Mouse (Mus musculus): ENCODE results near the gene Tas2r139. TPM values are rescaled to one million over a fixed set of nuclear protein-coding genes. Genes with fewer than 3 reads are reported as not detected.

The Tas2r139 gene
- polyA plus RNA-seq (2012): not detected in 2 replicates

GRCm38 (mm10) chr6:42140636-42141035 lies at the start of gene Tas2r139:
TSS of gene Tas2r139 (plus strand) at chr6:42140936.
- no peak for TF ChIP-seq GATA1 (IDR thresholded peaks at IDR 0.05; ENCODE audit: low read length)

DNA sequence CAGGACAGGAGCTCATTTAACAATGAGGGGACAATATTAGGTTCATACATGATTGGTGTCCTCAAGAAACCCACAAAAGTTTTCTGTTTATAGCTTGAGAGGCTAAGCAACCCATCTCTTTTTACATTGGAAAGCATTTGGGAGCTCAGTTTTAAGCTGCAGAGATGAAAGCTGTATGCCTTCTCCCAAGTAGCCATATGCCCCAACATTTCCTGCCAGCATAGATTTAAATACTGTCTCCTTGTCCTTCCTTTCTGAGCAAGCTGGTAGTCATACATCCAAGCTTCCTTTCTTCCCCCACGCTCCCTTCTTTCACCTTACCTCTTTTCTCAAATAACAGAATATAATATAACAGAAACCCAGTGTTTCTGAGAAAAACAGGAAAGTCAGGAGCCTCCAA lies 41.7 kb downstream of the Tas2r139 start:
- TF ChIP-seq GATA1 (IDR thresholded peaks at IDR 0.05; ENCODE audit: low read length): no peak

- no peak for TF ChIP-seq GATA1 (IDR thresholded peaks at IDR 0.05; ENCODE audit: low read length)
Measured at GRCm38 (mm10) chr6:42186230-42186629, 45.5 kb downstream of the Tas2r139 start.

Other genes with a start within 250 kb of the Tas2r139 start
- not detected in 2 replicates for gene Sval1, start 189.3 kb upstream of the Tas2r139 start, polyA plus RNA-seq (2012)
- gene Sval3, start 172.8 kb upstream of the Tas2r139 start, polyA plus RNA-seq (2012): not detected in 2 replicates
- gene Sva, start 102.5 kb upstream of the Tas2r139 start, polyA plus RNA-seq (2012): not detected in 2 replicates
- gene Tas2r144, start 74.4 kb downstream of the Tas2r139 start, polyA plus RNA-seq (2012): not detected in 2 replicates
- not detected in 2 replicates for gene Gstk1, start 105.0 kb downstream of the Tas2r139 start, polyA plus RNA-seq (2012)
- not detected in 2 replicates for gene Tmem139, start 121.0 kb downstream of the Tas2r139 start, polyA plus RNA-seq (2012)
- gene Casp2, start 124.0 kb downstream of the Tas2r139 start, polyA plus RNA-seq (2012): 4.3 and 6.7 TPM in 2 replicates
- gene Clcn1, start 145.7 kb downstream of the Tas2r139 start, polyA plus RNA-seq (2012): not detected in 2 replicates
- not detected in 2 replicates for gene Fam131b, start 183.7 kb downstream of the Tas2r139 start, polyA plus RNA-seq (2012)
- 387 and 522 TPM in 2 replicates for gene Zyx, start 208.7 kb downstream of the Tas2r139 start, polyA plus RNA-seq (2012)
- gene Epha1, start 232.3 kb downstream of the Tas2r139 start, polyA plus RNA-seq (2012): not detected in 2 replicates